Mouse (Mus musculus): ENCODE measurements around the gene Capza1. TPM values are rescaled to one million over a fixed set of nuclear protein-coding genes. Genes with fewer than 3 reads are reported as not detected.
"Not testable (repeated sequence)": the region's sequence is repeated elsewhere in the genome, so short reads cannot be mapped to it uniquely, and the experiment has no call there.

The Capza1 gene
- 70.0 and 83.3 TPM in 2 replicates for polyA plus RNA-seq (2012; ENCODE audit: insufficient read depth, insufficient read length, missing spikeins)

- Histone ChIP-seq H3K4me3 (ENCODE audit: insufficient read depth, low read depth, low read length) (peak within 1 kb of the TSS; percentile 99), H3K27ac (replicated peaks; ENCODE audit: low read depth, low read length) (peak within 1 kb of the TSS; percentile 98), H3K4me1 (ENCODE audit: control insufficient read depth, insufficient read depth, insufficient read length, low read length) (peaks cover 12% of the 10 kb centered on the region)
Observed at GRCm38 (mm10) chr3:104863786-104864650, at the start of gene Capza1, which contains the start of gene St7l. Capza1 (minus strand) TSS chr3:104864505. St7l (plus strand) TSS chr3:104864005.

- Histone ChIP-seq H3K27ac (replicated peaks; ENCODE audit: low read depth, low read length) (no peak overlapping the region), H3K4me1 (ENCODE audit: control insufficient read depth, insufficient read depth, insufficient read length, low read length) (no peaks in the 10 kb centered on the region), H3K4me3 (ENCODE audit: insufficient read depth, low read depth, low read length) (no peak overlapping the region)
Observed at GRCm38 (mm10) chr3:104909195-104909594, 44.9 kb upstream of the Capza1 start.

GRCm38 (mm10) chr3:104906007-104906406 lies 41.7 kb upstream of the Capza1 start:
- H3K4me3 ChIP-seq (ENCODE audit: insufficient read depth, low read depth, low read length), result no peak overlapping the region
- H3K27ac ChIP-seq (replicated peaks; ENCODE audit: low read depth, low read length), result no peak overlapping the region
- no peaks in the 10 kb centered on the region for H3K4me1 ChIP-seq (ENCODE audit: control insufficient read depth, insufficient read depth, insufficient read length, low read length)

- no peaks in the 10 kb centered on the region for H3K4me1 ChIP-seq (ENCODE audit: control insufficient read depth, insufficient read depth, insufficient read length, low read length)
- H3K27ac ChIP-seq (replicated peaks; ENCODE audit: low read depth, low read length), result no peak overlapping the region
Observed at GRCm38 (mm10) chr3:104905389-104905788, 41.1 kb upstream of the Capza1 start.

GRCm38 (mm10) chr3:104901154-104901553 lies 36.8 kb upstream of the Capza1 start:
- Histone ChIP-seq H3K27ac (replicated peaks; ENCODE audit: low read depth, low read length) (no peak overlapping the region), H3K4me3 (ENCODE audit: insufficient read depth, low read depth, low read length) (no peak overlapping the region), H3K4me1 (ENCODE audit: control insufficient read depth, insufficient read depth, insufficient read length, low read length) (no peaks in the 10 kb centered on the region)

More at GRCm38 (mm10) chr3:104905389-104905788, 41.1 kb upstream of the Capza1 start:
- H3K4me3 ChIP-seq (ENCODE audit: insufficient read depth, low read depth, low read length), result no peak overlapping the region

- no peak overlapping the region for H3K4me3 ChIP-seq (ENCODE audit: insufficient read depth, low read depth, low read length)
- H3K27ac ChIP-seq (replicated peaks; ENCODE audit: low read depth, low read length), result no peak overlapping the region
- H3K4me1 ChIP-seq (ENCODE audit: control insufficient read depth, insufficient read depth, insufficient read length, low read length), result no peaks in the 10 kb centered on the region
Observed at GRCm38 (mm10) chr3:104896141-104896540, 31.8 kb upstream of the Capza1 start.

- no peak overlapping the region for H3K4me3 ChIP-seq (ENCODE audit: insufficient read depth, low read depth, low read length)
- H3K4me1 ChIP-seq (ENCODE audit: control insufficient read depth, insufficient read depth, insufficient read length, low read length), result no peaks in the 10 kb centered on the region
- no peak overlapping the region for H3K27ac ChIP-seq (replicated peaks; ENCODE audit: low read depth, low read length)
Observed at GRCm38 (mm10) chr3:104888585-104888984, 24.3 kb upstream of the Capza1 start.

GRCm38 (mm10) chr3:104869611-104870010 lies 5.3 kb upstream of the Capza1 start:
- H3K27ac ChIP-seq (replicated peaks; ENCODE audit: low read depth, low read length), result no peak overlapping the region
- H3K4me1 ChIP-seq (ENCODE audit: control insufficient read depth, insufficient read depth, insufficient read length, low read length), result peaks cover 4% of the 10 kb centered on the region; the same call in 1 of the 2 replicates
- no peak overlapping the region for H3K4me3 ChIP-seq (ENCODE audit: insufficient read depth, low read depth, low read length)

- H3K4me3 ChIP-seq (ENCODE audit: insufficient read depth, low read depth, low read length); H3K27ac ChIP-seq (replicated peaks; ENCODE audit: low read depth, low read length); H3K4me1 ChIP-seq (ENCODE audit: control insufficient read depth, insufficient read depth, insufficient read length, low read length): not testable (repeated sequence)
Observed at GRCm38 (mm10) chr3:104866674-104867073, 2.4 kb upstream of the Capza1 start.

- Histone ChIP-seq H3K4me1 (ENCODE audit: control insufficient read depth, insufficient read depth, insufficient read length, low read length) (peaks cover 12% of the 10 kb centered on the region), H3K4me3 (ENCODE audit: insufficient read depth, low read depth, low read length) (peak overlapping the region; percentile 99), H3K27ac (replicated peaks; ENCODE audit: low read depth, low read length) (peak overlapping the region; percentile 90)
Observed at GRCm38 (mm10) chr3:104865341-104865788, 1.1 kb upstream of the Capza1 start.

- Histone ChIP-seq H3K4me1 (ENCODE audit: control insufficient read depth, insufficient read depth, insufficient read length, low read length) (peaks cover 12% of the 10 kb centered on the region), H3K4me3 (ENCODE audit: insufficient read depth, low read depth, low read length) (peak overlapping the region; percentile 99), H3K27ac (replicated peaks; ENCODE audit: low read depth, low read length) (peak overlapping the region; percentile 98)
Observed at GRCm38 (mm10) chr3:104864651-104865340, 491 bp upstream of the Capza1 start.

GRCm38 (mm10) chr3:104858560-104858959 lies 5.7 kb downstream of the Capza1 start:
- Histone ChIP-seq H3K27ac (replicated peaks; ENCODE audit: low read depth, low read length) (no peak overlapping the region), H3K4me1 (ENCODE audit: control insufficient read depth, insufficient read depth, insufficient read length, low read length) (peaks cover 10% of the 10 kb centered on the region), H3K4me3 (ENCODE audit: insufficient read depth, low read depth, low read length) (no peak overlapping the region)

- no peak overlapping the region for H3K4me3 ChIP-seq (ENCODE audit: insufficient read depth, low read depth, low read length)
- no peak overlapping the region; the same call in 1 of the 2 replicates for H3K27ac ChIP-seq (replicated peaks; ENCODE audit: low read depth, low read length)
- H3K4me1 ChIP-seq (ENCODE audit: control insufficient read depth, insufficient read depth, insufficient read length, low read length), result peaks cover 5% of the 10 kb centered on the region
Observed at GRCm38 (mm10) chr3:104856106-104856505, 8.2 kb downstream of the Capza1 start.

GRCm38 (mm10) chr3:104854866-104855265 lies 9.4 kb downstream of the Capza1 start:
- Histone ChIP-seq H3K27ac (replicated peaks; ENCODE audit: low read depth, low read length) (no peak overlapping the region), H3K4me3 (ENCODE audit: insufficient read depth, low read depth, low read length) (no peak overlapping the region), H3K4me1 (ENCODE audit: control insufficient read depth, insufficient read depth, insufficient read length, low read length) (peaks cover 2% of the 10 kb centered on the region)

GRCm38 (mm10) chr3:104854465-104854864 lies 9.8 kb downstream of the Capza1 start:
- Histone ChIP-seq H3K27ac (replicated peaks; ENCODE audit: low read depth, low read length) (no peak overlapping the region), H3K4me1 (ENCODE audit: control insufficient read depth, insufficient read depth, insufficient read length, low read length) (peaks cover 2% of the 10 kb centered on the region), H3K4me3 (ENCODE audit: insufficient read depth, low read depth, low read length) (no peak overlapping the region)
